Mouse (Mus musculus) hindbrain, embryonic 11.5 days (tissue): ENCODE data around the gene Dab2ip. TPM values are rescaled to one million over a fixed set of nuclear protein-coding genes. Genes with fewer than 3 reads are reported as not detected.

Source experiments
- ATAC-seq: fragments of 200-750 bp; cut with Nextera tagmentation; 2 replicates; pipeline ENCODE4 v1.8.0; 2017; ENCODE audit warnings: mild to moderate bottlenecking, moderate TSS enrichment, moderate library complexity; ENCODE audit not compliant: low FRiP score
- DNase-seq: peaks from one replicate; pipeline ENCODE4 v3.0.0-alpha.2; 2015; ENCODE audit warnings: low spot score
- H3K27ac ChIP-seq: fragments of 300-500 bp; sonication (generic); 2 replicates; pipeline ENCODE4 v1.5.1; 2014; ENCODE audit warnings: mild to moderate bottlenecking, low read depth, low read length
- H3K27me3 ChIP-seq: fragments of 300-500 bp; sonication (generic); 2 replicates; pipeline ENCODE4 v1.6.1; 2014; ENCODE audit warnings: mild to moderate bottlenecking, low read length, moderate library complexity, mixed read lengths; ENCODE audit not compliant: control insufficient read depth, insufficient read depth
- H3K36me3 ChIP-seq: fragments of 300-500 bp; sonication (generic); 2 replicates; pipeline ENCODE4 v1.6.1; 2014; ENCODE audit warnings: mild to moderate bottlenecking, low read length, moderate library complexity, mixed read lengths; ENCODE audit not compliant: control insufficient read depth, insufficient read depth
- H3K4me1 ChIP-seq: fragments of 300-500 bp; sonication (generic); replicated peaks from 2 replicates; pipeline ENCODE4 v1.6.1; 2014; ENCODE audit warnings: low read length, mixed read lengths; ENCODE audit not compliant: control insufficient read depth, insufficient read depth
- H3K4me2 ChIP-seq: fragments of 300-500 bp; sonication (generic); replicated peaks from 2 replicates; pipeline ENCODE4 v1.6.1; 2014; ENCODE audit warnings: mild to moderate bottlenecking, low read depth, low read length
- H3K4me3 ChIP-seq: fragments of 300-500 bp; sonication (generic); 2 replicates; pipeline ENCODE4 v1.5.1; 2014; ENCODE audit warnings: low read depth, low read length
- H3K9ac ChIP-seq: fragments of 300-500 bp; sonication (generic); 2 replicates; pipeline ENCODE4 v1.6.1; 2014; ENCODE audit warnings: low read depth, low read length
- H3K9me3 ChIP-seq: fragments of 300-500 bp; sonication (generic); 2 replicates; pipeline ENCODE4 v1.6.1; 2016; ENCODE audit warnings: low read length; ENCODE audit not compliant: control insufficient read depth
- WGBS: fragments of 180-500 bp; shearing (Covaris S2); extraction: QIAGEN DNeasy Blood & Tissue Kit; methylation state at CpG from one replicate; pipeline ENCODE4 v1.1.7; 2014; 5-methylcytosine and 5-hydroxymethylcytosine counted together
- polyA plus RNA-seq: library from polyadenylated mRNA; unstranded; fragments of >200 nt; fragmentation: Nextera tagmentation; extraction: Ambion mirVana; gene quantifications from 2 replicates; pipeline ENCODE4 v1.2.1, GENCODE M21; 2014

Dab2ip gene
- 37.8 and 47.9 TPM in 2 replicates for polyA plus RNA-seq

- Histone ChIP-seq H3K4me1 (no peaks in the 10 kb centered on the region), H3K27me3 (no peaks in the 10 kb centered on the region), H3K27ac (0 out of 2 replicates have a peak within 1 kb of the TSS, but pooled peaks have one; percentile 5), H3K9me3 (no peaks in the 10 kb centered on the region), H3K36me3 (no peaks in the 10 kb centered on the region), H3K4me2 (no peak within 1 kb of the TSS), H3K4me3 (no peak within 1 kb of the TSS), H3K9ac (no peak within 1 kb of the TSS)
- 63% methylated on average over 29 of the region's 29 CpGs for whole genome bisulfite sequencing
- ATAC-seq (no peak), DNase-seq (peak; percentile 30)
These were observed at the start of gene Dab2ip for GRCm38 (mm10) chr2:35557911-35558825. TSS of gene Dab2ip (plus strand) at chr2:35558266.

DNA sequence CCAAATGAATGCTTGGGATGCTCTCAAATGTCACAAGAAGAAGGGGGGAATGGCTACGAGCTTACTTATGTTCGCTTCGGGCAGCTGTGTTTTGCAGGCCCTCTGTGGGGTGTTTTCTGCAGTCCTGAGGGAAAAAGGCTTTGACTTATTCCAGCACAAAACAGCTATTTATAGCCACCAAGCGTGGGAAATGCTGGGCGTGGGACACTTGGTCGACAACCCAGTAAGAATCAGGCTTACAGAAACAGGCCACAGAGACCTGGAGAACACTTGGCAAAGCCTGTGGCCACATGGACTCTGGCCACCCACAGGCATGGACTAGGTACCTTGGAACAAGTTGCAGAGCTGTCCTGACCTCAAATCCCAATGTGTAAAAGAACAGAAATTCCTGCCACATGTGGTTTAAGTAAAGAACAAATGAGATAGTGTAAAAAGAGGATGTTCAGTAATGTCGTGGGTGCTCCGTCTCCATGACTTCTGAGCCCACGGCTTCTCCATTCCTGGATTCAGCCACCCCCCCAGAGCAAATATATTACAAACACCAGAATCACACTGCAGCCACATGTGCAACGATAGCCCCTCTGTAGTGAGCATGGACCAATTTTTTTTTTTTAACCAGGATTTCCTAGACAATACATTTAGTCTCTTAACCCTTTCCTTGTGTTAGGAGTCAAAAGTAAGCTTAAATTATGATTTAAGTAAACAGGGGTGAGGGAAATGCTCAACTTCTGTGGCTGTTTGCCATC lies 49.3 kb upstream of the Dab2ip start:
- H3K4me2 ChIP-seq, result no peak overlapping the region

GRCm38 (mm10) chr2:35509343-35509667 lies 48.8 kb upstream of the Dab2ip start:
- no peak for ATAC-seq
- no peak for DNase-seq
- Histone ChIP-seq H3K4me3 (no peak overlapping the region), H3K27me3 (no peaks in the 10 kb centered on the region), H3K4me2 (no peak overlapping the region), H3K9me3 (no peaks in the 10 kb centered on the region), H3K9ac (no peak overlapping the region), H3K4me1 (no peaks in the 10 kb centered on the region), H3K27ac (no peak overlapping the region), H3K36me3 (no peaks in the 10 kb centered on the region)
- WGBS, result 39% methylated on average over 6 of the region's 6 CpGs

More for the DNA sequence above, 49.3 kb upstream of the Dab2ip start:
- ATAC-seq, result no peak
- no peak overlapping the region for H3K27ac ChIP-seq
- no peaks in the 10 kb centered on the region for H3K4me1 ChIP-seq
- H3K4me3 ChIP-seq, result no peak overlapping the region
- H3K9me3 ChIP-seq, result no peaks in the 10 kb centered on the region
- WGBS, result 55% methylated on average over 10 of the region's 10 CpGs
- no peaks in the 10 kb centered on the region for H3K36me3 ChIP-seq
- DNase-seq, result no peak
- no peak overlapping the region for H3K9ac ChIP-seq
- no peaks in the 10 kb centered on the region for H3K27me3 ChIP-seq

DNA sequence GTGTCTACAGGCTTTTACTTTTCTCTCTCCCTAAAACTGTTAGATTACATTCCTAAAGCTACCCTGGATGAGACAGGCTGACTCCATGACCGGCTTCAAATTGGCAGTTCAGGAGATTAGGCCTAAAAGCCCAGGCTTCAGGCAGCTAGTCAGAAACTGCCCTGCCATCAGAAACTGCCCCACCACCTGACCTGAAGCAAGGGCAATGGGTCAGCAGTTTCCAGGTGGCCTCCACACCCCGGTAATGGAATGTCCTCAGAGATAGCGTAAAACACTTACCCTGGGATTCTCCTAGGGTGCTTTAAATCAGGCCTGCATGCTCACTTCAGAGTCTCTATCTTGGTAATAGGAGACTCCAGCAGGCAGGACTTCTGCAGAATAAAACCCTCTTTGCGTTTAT lies 48.2 kb upstream of the Dab2ip start:
- Histone ChIP-seq H3K36me3 (no peaks in the 10 kb centered on the region), H3K9me3 (no peaks in the 10 kb centered on the region), H3K27ac (no peak overlapping the region), H3K27me3 (no peaks in the 10 kb centered on the region), H3K4me2 (no peak overlapping the region), H3K9ac (no peak overlapping the region), H3K4me3 (no peak overlapping the region), H3K4me1 (no peaks in the 10 kb centered on the region)
- 70% methylated on average over 4 of the region's 4 CpGs for WGBS
- ATAC-seq, result no peak
- DNase-seq, result no peak

- no peaks in the 10 kb centered on the region for H3K27me3 ChIP-seq
- no peaks in the 10 kb centered on the region for H3K4me1 ChIP-seq
- ATAC-seq (no peak), DNase-seq (no peak)
- no peak overlapping the region for H3K9ac ChIP-seq
- H3K9me3 ChIP-seq, result no peaks in the 10 kb centered on the region
- no peaks in the 10 kb centered on the region for H3K36me3 ChIP-seq
- WGBS, result 77% methylated on average over 1 of the region's 1 CpGs
- no peak overlapping the region for H3K27ac ChIP-seq
- H3K4me3 ChIP-seq, result no peak overlapping the region
- H3K4me2 ChIP-seq, result no peak overlapping the region
These were observed 47.1 kb upstream of the Dab2ip start for GRCm38 (mm10) chr2:35510920-35511319.

GRCm38 (mm10) chr2:35512226-35512625 lies 45.8 kb upstream of the Dab2ip start:
- Histone ChIP-seq H3K4me2 (no peak overlapping the region), H3K36me3 (no peaks in the 10 kb centered on the region), H3K4me3 (no peak overlapping the region), H3K27ac (no peak overlapping the region), H3K9me3 (no peaks in the 10 kb centered on the region), H3K4me1 (no peaks in the 10 kb centered on the region), H3K27me3 (no peaks in the 10 kb centered on the region), H3K9ac (no peak overlapping the region)
- no peak for ATAC-seq
- DNase-seq, result no peak
- WGBS, result 98% methylated on average over 4 of the region's 4 CpGs

- Histone ChIP-seq H3K4me3 (no peak overlapping the region), H3K27me3 (no peaks in the 10 kb centered on the region), H3K4me1 (no peaks in the 10 kb centered on the region), H3K9ac (no peak overlapping the region), H3K27ac (no peak overlapping the region), H3K9me3 (no peaks in the 10 kb centered on the region), H3K4me2 (no peak overlapping the region), H3K36me3 (no peaks in the 10 kb centered on the region)
- 63% methylated on average over 14 of the region's 14 CpGs for WGBS
- DNase-seq (no peak), ATAC-seq (no peak)
These were observed 43.8 kb upstream of the Dab2ip start for GRCm38 (mm10) chr2:35514051-35514892.

GRCm38 (mm10) chr2:35526612-35527242 lies 31.3 kb upstream of the Dab2ip start:
- H3K36me3 ChIP-seq, result no peaks in the 10 kb centered on the region
- no peak overlapping the region for H3K9ac ChIP-seq
- H3K27ac ChIP-seq, result no peak overlapping the region
- H3K4me2 ChIP-seq, result no peak overlapping the region
- WGBS, result 85% methylated on average over 14 of the region's 14 CpGs
- no peak for ATAC-seq
- H3K27me3 ChIP-seq, result no peaks in the 10 kb centered on the region
- H3K4me1 ChIP-seq, result no peaks in the 10 kb centered on the region
- H3K9me3 ChIP-seq, result no peaks in the 10 kb centered on the region
- no peak overlapping the region for H3K4me3 ChIP-seq
- no peak for DNase-seq
